Mouse (Mus musculus): ENCODE data around the gene Scnn1a. TPM values are rescaled to one million over a fixed set of nuclear protein-coding genes. Genes with fewer than 3 reads are reported as not detected.
"Not testable (repeated sequence)": the region's sequence is repeated elsewhere in the genome, so short reads cannot be mapped to it uniquely, and the experiment has no call there.

The Scnn1a gene
- polyA plus RNA-seq (2015; fragmentation: Nextera tagmentation; extraction: Ambion mirVana) = 7.2 and 8.8 TPM in 2 replicates

GRCm38 (mm10) chr6:125320323-125320722, at the start of gene Scnn1a:
Gene Scnn1a (plus strand): TSS chr6:125320659.
- Histone ChIP-seq H3K27me3 (peaks cover 37% of the 10 kb centered on the region), H3K36me3 (no peaks in the 10 kb centered on the region), H3K9ac (no peak within 1 kb of the TSS), H3K4me1 (peaks cover 7% of the 10 kb centered on the region; the same call in 1 of the 2 replicates), H3K9me3 (replicated peaks) (no peaks in the 10 kb centered on the region), H3K4me3 (replicated peaks) (peak within 1 kb of the TSS; percentile 13), H3K4me2 (replicated peaks) (peak within 1 kb of the TSS; percentile 24), H3K27ac (replicated peaks) (no peak within 1 kb of the TSS)
- no peak for ATAC-seq (ENCODE audit: insufficient number of reproducible peaks, low FRiP score, low TSS enrichment, low read depth)
- WGBS = 67% methylated on average over 1 of the region's 1 CpGs

GRCm38 (mm10) chr6:125271455-125272227, 48.8 kb upstream of the Scnn1a start:
- ATAC-seq (ENCODE audit: insufficient number of reproducible peaks, low FRiP score, low TSS enrichment, low read depth) = peak; percentile 85
- Histone ChIP-seq H3K36me3 (no peaks in the 10 kb centered on the region), H3K4me1 (peaks cover 4% of the 10 kb centered on the region), H3K4me3 (replicated peaks) (peak overlapping the region; percentile 28; the same call in 1 of the 2 replicates), H3K27me3 (no peaks in the 10 kb centered on the region), H3K9ac (no peak overlapping the region), H3K4me2 (replicated peaks) (peak overlapping the region; percentile 55), H3K9me3 (replicated peaks) (no peaks in the 10 kb centered on the region), H3K27ac (replicated peaks) (peak overlapping the region; percentile 40; the same call in 1 of the 2 replicates)
- WGBS = 14% methylated on average over 17 of the region's 17 CpGs

- Histone ChIP-seq H3K4me1 (peaks cover 4% of the 10 kb centered on the region), H3K4me3 (replicated peaks) (no peak overlapping the region), H3K4me2 (replicated peaks) (no peak overlapping the region), H3K9me3 (replicated peaks) (no peaks in the 10 kb centered on the region), H3K9ac (no peak overlapping the region), H3K36me3 (no peaks in the 10 kb centered on the region), H3K27me3 (no peaks in the 10 kb centered on the region), H3K27ac (replicated peaks) (no peak overlapping the region)
- ATAC-seq (ENCODE audit: insufficient number of reproducible peaks, low FRiP score, low TSS enrichment, low read depth) = no peak
- WGBS = 68% methylated on average over 10 of the region's 10 CpGs
Measured at GRCm38 (mm10) chr6:125272228-125272785, 48.2 kb upstream of the Scnn1a start.

- H3K4me2 ChIP-seq (replicated peaks) = no peak overlapping the region
- 59% methylated on average over 15 of the region's 15 CpGs for WGBS
- no peak overlapping the region for H3K4me3 ChIP-seq (replicated peaks)
- no peaks in the 10 kb centered on the region for H3K27me3 ChIP-seq
- H3K9me3 ChIP-seq (replicated peaks) = no peaks in the 10 kb centered on the region
- H3K27ac ChIP-seq (replicated peaks) = no peak overlapping the region
- no peak overlapping the region for H3K9ac ChIP-seq
- ATAC-seq (ENCODE audit: insufficient number of reproducible peaks, low FRiP score, low TSS enrichment, low read depth) = no peak
- no peaks in the 10 kb centered on the region for H3K36me3 ChIP-seq
- peaks cover 4% of the 10 kb centered on the region for H3K4me1 ChIP-seq
Measured at GRCm38 (mm10) chr6:125274841-125275563, 45.5 kb upstream of the Scnn1a start.

- Histone ChIP-seq H3K4me2 (replicated peaks) (no peak overlapping the region), H3K36me3 (no peaks in the 10 kb centered on the region), H3K9me3 (replicated peaks) (0 out of 2 replicates have a peak, but pooled peaks cover 1% of the 10 kb centered on the region), H3K27ac (replicated peaks) (no peak overlapping the region), H3K4me1 (no peaks in the 10 kb centered on the region), H3K27me3 (no peaks in the 10 kb centered on the region), H3K4me3 (replicated peaks) (no peak overlapping the region), H3K9ac (no peak overlapping the region)
- WGBS = 63% methylated on average over 8 of the region's 8 CpGs
- no peak for ATAC-seq (ENCODE audit: insufficient number of reproducible peaks, low FRiP score, low TSS enrichment, low read depth)
Measured at GRCm38 (mm10) chr6:125279729-125280128, 40.7 kb upstream of the Scnn1a start.

GRCm38 (mm10) chr6:125282721-125283120, 37.7 kb upstream of the Scnn1a start:
- H3K4me1 ChIP-seq = peaks cover 13% of the 10 kb centered on the region; the same call in 1 of the 2 replicates
- H3K9ac ChIP-seq; H3K9me3 ChIP-seq (replicated peaks); H3K4me3 ChIP-seq (replicated peaks); H3K36me3 ChIP-seq; ATAC-seq (ENCODE audit: insufficient number of reproducible peaks, low FRiP score, low TSS enrichment, low read depth); H3K27ac ChIP-seq (replicated peaks); H3K4me2 ChIP-seq (replicated peaks); H3K27me3 ChIP-seq: not testable (repeated sequence)
- 90% methylated on average over 13 of the region's 13 CpGs for WGBS

- peaks cover 14% of the 10 kb centered on the region; the same call in 1 of the 2 replicates for H3K4me1 ChIP-seq
- no peak for ATAC-seq (ENCODE audit: insufficient number of reproducible peaks, low FRiP score, low TSS enrichment, low read depth)
- H3K4me3 ChIP-seq (replicated peaks) = no peak overlapping the region
- H3K9me3 ChIP-seq (replicated peaks) = 0 out of 2 replicates have a peak, but pooled peaks cover 5% of the 10 kb centered on the region
- H3K36me3 ChIP-seq = no peaks in the 10 kb centered on the region
- H3K9ac ChIP-seq = no peak overlapping the region
- no peak overlapping the region for H3K27ac ChIP-seq (replicated peaks)
- no peaks in the 10 kb centered on the region for H3K27me3 ChIP-seq
- no peak overlapping the region for H3K4me2 ChIP-seq (replicated peaks)
- 49% methylated on average over 8 of the region's 8 CpGs for WGBS
Measured at GRCm38 (mm10) chr6:125284250-125284649, 36.2 kb upstream of the Scnn1a start.

- H3K9ac ChIP-seq = no peak overlapping the region
- no peak overlapping the region for H3K4me3 ChIP-seq (replicated peaks)
- no peaks in the 10 kb centered on the region for H3K36me3 ChIP-seq
- H3K27ac ChIP-seq (replicated peaks) = no peak overlapping the region
- no peak for ATAC-seq (ENCODE audit: insufficient number of reproducible peaks, low FRiP score, low TSS enrichment, low read depth)
- H3K9me3 ChIP-seq (replicated peaks) = 0 out of 2 replicates have a peak, but pooled peaks cover 5% of the 10 kb centered on the region
- H3K4me1 ChIP-seq = peaks cover 14% of the 10 kb centered on the region; the same call in 1 of the 2 replicates
- no peak overlapping the region for H3K4me2 ChIP-seq (replicated peaks)
- H3K27me3 ChIP-seq = no peaks in the 10 kb centered on the region
- WGBS = 85% methylated on average over 7 of the region's 7 CpGs
Measured at GRCm38 (mm10) chr6:125284751-125285150, 35.7 kb upstream of the Scnn1a start.

- no peak within 1 kb of the TSS for H3K9ac ChIP-seq
- H3K27ac ChIP-seq (replicated peaks) = no peak within 1 kb of the TSS
- no peak within 1 kb of the TSS for H3K4me3 ChIP-seq (replicated peaks)
- 0 out of 2 replicates have a peak, but pooled peaks cover 5% of the 10 kb centered on the region for H3K9me3 ChIP-seq (replicated peaks)
- no peaks in the 10 kb centered on the region for H3K27me3 ChIP-seq
- peaks cover 14% of the 10 kb centered on the region; the same call in 1 of the 2 replicates for H3K4me1 ChIP-seq
- H3K4me2 ChIP-seq (replicated peaks) = no peak within 1 kb of the TSS
- no peaks in the 10 kb centered on the region for H3K36me3 ChIP-seq
- peak; percentile 45; the same call in 1 of the 2 replicates for ATAC-seq (ENCODE audit: insufficient number of reproducible peaks, low FRiP score, low TSS enrichment, low read depth)
- 95% methylated on average over 22 of the region's 22 CpGs for WGBS
Measured at GRCm38 (mm10) chr6:125285890-125286289, 34.6 kb upstream of the Scnn1a start, which contains the start of gene Tuba3a. Gene Tuba3a (minus strand): TSS chr6:125286042.

- 46% methylated on average over 4 of the region's 4 CpGs for WGBS
- Histone ChIP-seq H3K9me3 (replicated peaks) (0 out of 2 replicates have a peak, but pooled peaks cover 5% of the 10 kb centered on the region), H3K9ac (no peak overlapping the region), H3K36me3 (no peaks in the 10 kb centered on the region), H3K27me3 (no peaks in the 10 kb centered on the region), H3K4me2 (replicated peaks) (no peak overlapping the region), H3K27ac (replicated peaks) (no peak overlapping the region), H3K4me3 (replicated peaks) (no peak overlapping the region), H3K4me1 (peaks cover 14% of the 10 kb centered on the region; the same call in 1 of the 2 replicates)
- no peak for ATAC-seq (ENCODE audit: insufficient number of reproducible peaks, low FRiP score, low TSS enrichment, low read depth)
Measured at GRCm38 (mm10) chr6:125286944-125287343, 33.5 kb upstream of the Scnn1a start.

GRCm38 (mm10) chr6:125288730-125289129, 31.7 kb upstream of the Scnn1a start:
- Histone ChIP-seq H3K9me3 (replicated peaks) (0 out of 2 replicates have a peak, but pooled peaks cover 5% of the 10 kb centered on the region), H3K36me3 (no peaks in the 10 kb centered on the region), H3K4me3 (replicated peaks) (no peak overlapping the region), H3K4me2 (replicated peaks) (no peak overlapping the region), H3K27me3 (no peaks in the 10 kb centered on the region), H3K4me1 (peaks cover 14% of the 10 kb centered on the region; the same call in 1 of the 2 replicates), H3K9ac (no peak overlapping the region), H3K27ac (replicated peaks) (no peak overlapping the region)
- WGBS = 67% methylated on average over 5 of the region's 5 CpGs
- no peak for ATAC-seq (ENCODE audit: insufficient number of reproducible peaks, low FRiP score, low TSS enrichment, low read depth)

Measured in embryonic facial prominence, embryonic 15.5 days (tissue).